Mouse (Mus musculus): Measurements from ENCODE around the gene Exoc4.

DNA sequence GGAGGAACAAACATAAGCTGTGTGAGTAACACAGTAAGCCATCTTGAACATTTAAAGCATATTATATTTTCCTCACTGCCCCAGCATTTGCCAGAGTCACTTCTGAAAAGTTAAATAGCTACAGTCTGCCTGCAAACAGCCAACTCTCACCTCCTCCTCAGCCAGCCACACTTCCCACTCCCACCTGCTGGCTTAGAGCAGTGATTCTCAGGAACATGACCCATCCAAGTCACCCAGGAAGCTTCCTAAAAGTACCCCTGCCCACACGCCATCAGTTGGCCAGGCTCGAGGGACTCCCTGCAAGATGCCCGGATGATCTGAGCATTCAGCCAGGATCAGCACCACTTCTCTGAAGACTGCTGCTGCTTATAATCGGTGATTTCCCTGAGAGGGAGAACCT, 514.4 kb downstream of the Exoc4 start:
- TF ChIP-seq POLR2A (IDR thresholded peaks at IDR 0.05; ENCODE audit: low read depth, low read length): no peak
- no peak for TF ChIP-seq CTCF (conservative IDR thresholded peaks at IDR 0.05; ENCODE audit: insufficient read depth, insufficient read length, low read depth, low read length)

All from kidney, adult 2 months (tissue).